Mouse (Mus musculus) hindbrain, embryonic 11.5 days (tissue): Measurements from ENCODE around the gene Dtnbp1. TPM values are rescaled to one million over a fixed set of nuclear protein-coding genes. Genes with fewer than 3 reads are reported as not detected.

Source experiments
- ATAC-seq: fragments of 200-750 bp; cut with Nextera tagmentation; 2 replicates; pipeline ENCODE4 v1.8.0; 2017; ENCODE audit warnings: mild to moderate bottlenecking, moderate TSS enrichment, moderate library complexity; ENCODE audit not compliant: low FRiP score
- DNase-seq: peaks from one replicate; pipeline ENCODE4 v3.0.0-alpha.2; 2015; ENCODE audit warnings: low spot score
- H3K27ac ChIP-seq: fragments of 300-500 bp; sonication (generic); 2 replicates; pipeline ENCODE4 v1.5.1; 2014; ENCODE audit warnings: mild to moderate bottlenecking, low read depth, low read length
- H3K27me3 ChIP-seq: fragments of 300-500 bp; sonication (generic); 2 replicates; pipeline ENCODE4 v1.6.1; 2014; ENCODE audit warnings: mild to moderate bottlenecking, low read length, moderate library complexity, mixed read lengths; ENCODE audit not compliant: control insufficient read depth, insufficient read depth
- H3K36me3 ChIP-seq: fragments of 300-500 bp; sonication (generic); 2 replicates; pipeline ENCODE4 v1.6.1; 2014; ENCODE audit warnings: mild to moderate bottlenecking, low read length, moderate library complexity, mixed read lengths; ENCODE audit not compliant: control insufficient read depth, insufficient read depth
- H3K4me1 ChIP-seq: fragments of 300-500 bp; sonication (generic); replicated peaks from 2 replicates; pipeline ENCODE4 v1.6.1; 2014; ENCODE audit warnings: low read length, mixed read lengths; ENCODE audit not compliant: control insufficient read depth, insufficient read depth
- H3K4me2 ChIP-seq: fragments of 300-500 bp; sonication (generic); replicated peaks from 2 replicates; pipeline ENCODE4 v1.6.1; 2014; ENCODE audit warnings: mild to moderate bottlenecking, low read depth, low read length
- H3K4me3 ChIP-seq: fragments of 300-500 bp; sonication (generic); 2 replicates; pipeline ENCODE4 v1.5.1; 2014; ENCODE audit warnings: low read depth, low read length
- H3K9ac ChIP-seq: fragments of 300-500 bp; sonication (generic); 2 replicates; pipeline ENCODE4 v1.6.1; 2014; ENCODE audit warnings: low read depth, low read length
- H3K9me3 ChIP-seq: fragments of 300-500 bp; sonication (generic); 2 replicates; pipeline ENCODE4 v1.6.1; 2016; ENCODE audit warnings: low read length; ENCODE audit not compliant: control insufficient read depth
- WGBS: fragments of 180-500 bp; shearing (Covaris S2); extraction: QIAGEN DNeasy Blood & Tissue Kit; methylation state at CpG from one replicate; pipeline ENCODE4 v1.1.7; 2014; 5-methylcytosine and 5-hydroxymethylcytosine counted together
- polyA plus RNA-seq: library from polyadenylated mRNA; unstranded; fragments of >200 nt; fragmentation: Nextera tagmentation; extraction: Ambion mirVana; gene quantifications from 2 replicates; pipeline ENCODE4 v1.2.1, GENCODE M21; 2014

Dtnbp1 gene
- polyA plus RNA-seq, 1 experiment from 2014 or later: 69.2 TPM

DNA sequence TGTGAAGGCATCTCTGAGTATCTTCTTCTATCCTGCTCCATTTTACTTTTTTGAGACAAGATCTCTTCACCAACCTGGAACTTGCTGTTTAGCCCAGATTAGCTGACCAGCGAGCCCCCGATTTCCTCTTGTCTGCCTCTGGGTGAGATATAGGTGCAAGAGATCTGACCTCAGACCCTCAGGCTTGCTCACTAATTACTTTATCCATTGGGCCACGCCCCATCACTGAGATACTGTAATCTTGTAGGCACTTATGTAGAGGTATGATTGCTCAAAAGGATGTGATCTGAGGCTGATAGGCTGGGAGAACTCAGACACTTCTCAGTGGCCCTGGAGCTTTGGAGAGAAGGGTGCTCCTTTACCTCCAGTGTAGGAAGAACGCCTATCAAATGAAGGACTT lies 30.5 kb upstream of the Dtnbp1 start:
- H3K4me2 ChIP-seq: no peak overlapping the region
- H3K27me3 ChIP-seq: no peaks in the 10 kb centered on the region
- DNase-seq (no peak), ATAC-seq (no peak)
- no peaks in the 10 kb centered on the region for H3K4me1 ChIP-seq
- no peaks in the 10 kb centered on the region for H3K36me3 ChIP-seq
- H3K27ac ChIP-seq: no peak overlapping the region
- 81% methylated on average over 4 of the region's 4 CpGs for WGBS
- H3K9ac ChIP-seq: no peak overlapping the region
- no peak overlapping the region for H3K4me3 ChIP-seq
- H3K9me3 ChIP-seq: no peaks in the 10 kb centered on the region

DNA sequence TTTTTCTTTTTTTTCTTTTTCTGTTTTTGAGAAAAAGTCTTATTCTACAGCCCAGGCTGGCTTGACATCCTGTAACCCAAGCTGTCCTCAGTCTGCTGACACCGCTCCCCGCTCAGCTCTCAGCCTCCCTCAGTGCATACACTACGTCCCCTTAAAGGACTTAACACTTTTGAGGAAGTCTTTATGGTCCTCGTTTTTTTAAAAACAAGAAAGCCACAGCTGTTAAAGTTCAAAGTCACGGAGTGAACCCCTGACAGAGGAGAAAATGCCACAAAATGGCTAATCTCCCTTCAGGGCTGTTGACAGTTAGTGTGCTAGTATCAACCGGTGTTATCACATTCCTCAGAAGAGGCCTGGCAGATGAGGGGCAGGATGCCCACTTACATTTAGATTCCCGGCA lies 29.8 kb upstream of the Dtnbp1 start:
- no peaks in the 10 kb centered on the region for H3K4me1 ChIP-seq
- ATAC-seq (no peak), DNase-seq (no peak)
- no peak overlapping the region for H3K4me3 ChIP-seq
- no peak overlapping the region for H3K9ac ChIP-seq
- no peaks in the 10 kb centered on the region for H3K27me3 ChIP-seq
- no peak overlapping the region for H3K27ac ChIP-seq
- no peaks in the 10 kb centered on the region for H3K9me3 ChIP-seq
- WGBS: 60% methylated on average over 7 of the region's 7 CpGs
- H3K36me3 ChIP-seq: no peaks in the 10 kb centered on the region
- H3K4me2 ChIP-seq: no peak overlapping the region

DNA sequence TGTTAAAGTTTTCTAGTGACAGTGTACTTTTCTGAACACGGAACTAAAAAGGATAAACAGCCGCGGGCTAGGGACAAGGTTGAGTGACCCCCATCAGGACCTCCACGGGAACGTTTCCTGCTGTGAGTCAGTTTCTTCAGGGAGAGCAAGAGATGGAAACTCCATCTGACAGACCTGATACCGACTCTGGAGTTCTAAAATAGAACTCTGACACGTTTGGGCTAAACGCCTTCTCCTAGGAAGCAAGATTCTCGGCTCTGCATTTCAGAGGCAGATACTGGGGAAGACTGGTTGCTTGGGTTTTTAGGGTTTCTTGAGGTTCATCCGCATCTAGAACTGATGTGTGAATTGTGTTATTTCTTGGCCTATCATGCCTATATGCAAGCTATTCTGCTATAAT lies 29.4 kb upstream of the Dtnbp1 start:
- H3K4me3 ChIP-seq: no peak overlapping the region
- no peaks in the 10 kb centered on the region for H3K9me3 ChIP-seq
- DNase-seq (no peak), ATAC-seq (no peak)
- H3K27ac ChIP-seq: no peak overlapping the region
- no peak overlapping the region for H3K9ac ChIP-seq
- 61% methylated on average over 10 of the region's 10 CpGs for WGBS
- H3K4me2 ChIP-seq: no peak overlapping the region
- no peaks in the 10 kb centered on the region for H3K4me1 ChIP-seq
- H3K36me3 ChIP-seq: no peaks in the 10 kb centered on the region
- H3K27me3 ChIP-seq: no peaks in the 10 kb centered on the region

DNA sequence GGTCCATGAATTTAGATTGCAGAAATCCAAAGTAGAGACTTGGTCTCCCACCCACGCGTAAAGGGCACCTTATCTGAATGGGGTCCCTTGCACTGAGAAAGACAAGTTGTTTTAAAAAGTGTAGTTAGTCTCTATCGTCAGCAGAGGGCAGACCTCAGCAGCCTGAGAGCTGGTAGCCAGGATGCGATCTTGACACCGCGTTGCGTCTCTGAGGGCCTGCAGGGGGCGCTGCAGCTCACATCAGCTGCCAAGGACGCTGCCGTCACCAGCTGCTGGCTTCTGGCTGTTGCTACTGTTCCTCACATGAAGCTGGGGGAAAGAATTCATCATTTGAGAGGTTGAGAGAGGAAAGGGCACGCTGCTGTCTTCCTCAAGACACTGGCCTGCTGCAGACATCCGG lies 28.9 kb upstream of the Dtnbp1 start:
- DNase-seq (peak; percentile 96), ATAC-seq (no peak)
- Histone ChIP-seq H3K9ac (no peak overlapping the region), H3K36me3 (no peaks in the 10 kb centered on the region), H3K9me3 (no peaks in the 10 kb centered on the region), H3K4me3 (no peak overlapping the region), H3K4me1 (no peaks in the 10 kb centered on the region), H3K4me2 (no peak overlapping the region), H3K27me3 (no peaks in the 10 kb centered on the region), H3K27ac (no peak overlapping the region)
- 17% methylated on average over 12 of the region's 12 CpGs for WGBS

DNA sequence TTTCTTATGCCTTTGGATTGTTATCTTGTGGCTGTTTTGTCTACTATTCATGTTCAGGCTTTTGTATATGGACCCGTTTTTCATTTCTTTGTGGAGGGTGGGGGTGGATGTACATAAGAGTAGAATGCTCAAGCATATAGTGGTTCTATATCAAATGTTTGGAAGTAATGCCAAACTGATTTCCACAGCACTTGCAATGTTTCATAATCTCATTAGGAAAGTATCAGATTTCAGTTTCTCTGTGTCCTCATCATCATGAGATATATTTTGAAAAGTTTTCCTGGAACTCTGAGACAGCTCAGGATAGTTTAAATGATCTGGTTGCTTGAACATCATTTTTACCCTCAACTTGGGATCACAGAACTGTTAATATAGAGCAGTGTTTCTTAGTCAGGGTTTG lies 27.8 kb upstream of the Dtnbp1 start:
- H3K4me1 ChIP-seq: no peaks in the 10 kb centered on the region
- no peak overlapping the region for H3K4me3 ChIP-seq
- H3K27me3 ChIP-seq: no peaks in the 10 kb centered on the region
- no peak for ATAC-seq
- H3K9ac ChIP-seq: no peak overlapping the region
- DNase-seq: no peak
- no peaks in the 10 kb centered on the region for H3K9me3 ChIP-seq
- H3K36me3 ChIP-seq: no peaks in the 10 kb centered on the region
- 93% methylated on average over 1 of the region's 1 CpGs for WGBS
- no peak overlapping the region for H3K27ac ChIP-seq
- H3K4me2 ChIP-seq: no peak overlapping the region

DNA sequence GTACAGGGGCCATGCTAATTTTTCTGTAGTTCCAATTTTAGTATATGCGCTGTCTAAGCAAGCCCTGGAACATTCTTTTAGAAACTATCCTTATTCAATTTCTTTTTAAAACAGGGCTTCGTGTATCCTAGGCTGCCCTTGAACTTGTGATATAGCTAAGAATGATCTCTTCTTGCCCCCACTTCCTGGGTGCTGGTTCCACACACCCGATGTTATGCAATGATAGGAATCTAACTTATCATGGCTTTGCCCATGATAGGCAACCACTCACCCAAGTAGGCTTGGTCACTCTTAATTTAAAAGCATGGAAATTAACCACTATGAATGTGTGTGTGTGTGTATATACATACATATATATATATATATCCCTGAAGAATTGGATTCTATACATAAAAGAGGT lies 24.3 kb upstream of the Dtnbp1 start:
- Histone ChIP-seq H3K27me3 (no peaks in the 10 kb centered on the region), H3K36me3 (no peaks in the 10 kb centered on the region), H3K4me2 (no peak overlapping the region), H3K4me1 (no peaks in the 10 kb centered on the region), H3K9ac (no peak overlapping the region), H3K4me3 (no peak overlapping the region), H3K9me3 (no peaks in the 10 kb centered on the region), H3K27ac (no peak overlapping the region)
- WGBS: 90% methylated on average over 3 of the region's 3 CpGs
- no peak for ATAC-seq
- no peak for DNase-seq

DNA sequence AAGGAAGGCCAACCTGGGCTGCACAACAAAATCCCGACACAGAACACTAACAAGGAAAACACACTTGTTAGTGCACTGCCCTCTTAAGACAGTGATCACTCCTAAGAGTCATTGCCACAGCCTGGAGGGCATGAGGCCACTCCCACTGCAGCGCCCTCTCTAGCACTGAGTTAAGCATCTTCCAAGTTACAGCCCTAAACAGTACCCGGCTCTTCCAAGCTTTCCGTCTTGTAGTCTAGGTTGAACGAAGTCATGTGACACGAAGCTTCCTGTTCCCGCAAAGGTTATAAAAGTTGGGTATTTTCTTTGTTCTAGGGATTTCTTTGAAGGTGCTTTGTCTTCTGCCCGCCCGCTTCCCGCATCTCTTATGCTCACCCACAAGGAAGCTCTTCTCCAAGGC lies 22.9 kb upstream of the Dtnbp1 start:
- no peaks in the 10 kb centered on the region for H3K36me3 ChIP-seq
- H3K9ac ChIP-seq: no peak overlapping the region
- no peak overlapping the region for H3K4me2 ChIP-seq
- DNase-seq: no peak
- no peak overlapping the region for H3K4me3 ChIP-seq
- H3K9me3 ChIP-seq: no peaks in the 10 kb centered on the region
- no peaks in the 10 kb centered on the region for H3K27me3 ChIP-seq
- H3K4me1 ChIP-seq: no peaks in the 10 kb centered on the region
- no peak overlapping the region for H3K27ac ChIP-seq
- 81% methylated on average over 10 of the region's 10 CpGs for WGBS
- no peak for ATAC-seq

DNA sequence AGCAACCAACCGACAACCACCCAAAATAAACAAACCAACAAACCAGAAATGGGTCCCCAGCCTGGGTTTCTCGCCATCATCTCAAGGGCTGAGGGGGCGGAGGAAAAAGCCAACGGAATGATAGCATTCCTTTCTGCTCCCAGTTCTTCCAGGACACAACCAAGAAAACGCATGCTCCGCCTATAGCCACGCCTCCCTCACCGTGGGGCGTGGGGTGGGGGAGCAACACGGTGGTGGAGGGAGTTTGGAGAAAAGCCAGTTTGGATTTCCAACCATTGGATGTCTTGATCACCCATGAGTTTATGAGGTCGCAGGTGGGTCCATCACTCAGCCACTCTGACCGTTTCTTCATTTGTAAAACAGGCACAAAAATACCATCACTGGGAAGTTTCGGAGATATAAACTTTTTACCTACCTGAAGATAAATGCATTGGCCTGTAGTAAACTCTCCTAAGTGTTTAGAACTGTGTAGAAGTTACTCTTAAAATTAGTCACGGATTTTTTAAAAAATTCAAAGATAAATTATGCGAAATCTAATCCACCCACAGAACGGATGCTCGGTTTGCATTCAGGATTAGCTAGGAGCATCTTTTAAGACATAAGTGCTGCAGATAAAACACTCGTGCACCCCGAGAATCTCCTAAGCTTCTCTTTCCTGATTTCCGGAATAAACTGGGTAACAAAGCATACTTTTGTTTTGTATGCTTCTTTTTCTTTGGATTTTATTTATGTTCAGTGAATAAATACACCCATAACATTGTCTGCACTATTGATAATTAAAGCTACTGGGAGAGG lies 21.6 kb upstream of the Dtnbp1 start:
- Histone ChIP-seq H3K9ac (no peak overlapping the region), H3K27me3 (no peaks in the 10 kb centered on the region), H3K27ac (no peak overlapping the region), H3K4me3 (no peak overlapping the region), H3K4me1 (no peaks in the 10 kb centered on the region), H3K9me3 (no peaks in the 10 kb centered on the region), H3K4me2 (no peak overlapping the region), H3K36me3 (no peaks in the 10 kb centered on the region)
- no peak for DNase-seq
- WGBS: 74% methylated on average over 20 of the region's 20 CpGs
- ATAC-seq: no peak

DNA sequence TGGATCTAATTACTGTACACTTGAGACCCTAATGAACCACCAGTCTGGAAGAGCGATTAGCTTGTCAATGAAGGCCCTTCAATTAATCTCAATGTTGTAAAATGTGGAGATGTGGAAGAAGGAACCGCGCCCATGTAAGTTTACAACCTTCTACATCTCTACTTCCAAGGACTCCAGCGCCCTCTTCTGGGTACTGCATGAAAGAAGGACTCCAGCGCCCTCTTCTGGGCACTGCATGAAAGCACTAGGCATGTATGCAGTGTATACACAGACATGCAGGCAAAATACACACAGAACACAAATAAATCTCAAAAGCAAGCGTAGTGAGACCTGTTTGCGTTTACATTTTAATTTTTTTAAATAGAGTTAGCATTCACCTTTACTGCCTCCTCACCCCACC lies 6.2 kb upstream of the Dtnbp1 start:
- DNase-seq (peak; percentile 43), ATAC-seq (no peak)
- Histone ChIP-seq H3K4me2 (no peak overlapping the region), H3K4me3 (no peak overlapping the region), H3K4me1 (no peaks in the 10 kb centered on the region), H3K27me3 (no peaks in the 10 kb centered on the region), H3K36me3 (no peaks in the 10 kb centered on the region), H3K9ac (no peak overlapping the region), H3K27ac (no peak overlapping the region), H3K9me3 (no peaks in the 10 kb centered on the region)
- WGBS: 86% methylated on average over 7 of the region's 7 CpGs
